Mouse (Mus musculus) forebrain, embryonic 11.5 days (tissue): ENCODE results near the gene Coro1c. TPM values are rescaled to one million over a fixed set of nuclear protein-coding genes. Genes with fewer than 3 reads are reported as not detected.

Experiments used
- ATAC-seq: fragments of 200-750 bp; cut with Nextera tagmentation; replicated peaks from 2 replicates; pipeline ENCODE4 v1.8.0; 2017; ENCODE audit warnings: moderate TSS enrichment; ENCODE audit not compliant: low FRiP score
- DNase-seq: peaks from one replicate; pipeline ENCODE4 v3.0.0-alpha.2; 2017; ENCODE audit warnings: low spot score
- H3K27ac ChIP-seq: fragments of 300-500 bp; sonication (generic); 2 replicates; pipeline ENCODE4 v1.5.1; 2014; ENCODE audit warnings: low read depth, low read length
- H3K27me3 ChIP-seq: fragments of 300-500 bp; sonication (generic); 2 replicates; pipeline ENCODE4 v1.6.1; 2014; ENCODE audit warnings: mild to moderate bottlenecking, low read length, mixed read lengths; ENCODE audit not compliant: control insufficient read depth, insufficient read depth
- H3K36me3 ChIP-seq: fragments of 300-500 bp; sonication (generic); 2 replicates; pipeline ENCODE4 v1.6.1; 2014; ENCODE audit warnings: mild to moderate bottlenecking, low read length, moderate library complexity, mixed read lengths; ENCODE audit not compliant: control insufficient read depth, insufficient read depth
- H3K4me1 ChIP-seq: fragments of 300-500 bp; sonication (generic); replicated peaks from 2 replicates; pipeline ENCODE4 v1.6.1; 2014; ENCODE audit warnings: low read length, mixed read lengths; ENCODE audit not compliant: control insufficient read depth, insufficient read depth
- H3K4me2 ChIP-seq: fragments of 300-500 bp; sonication (generic); 2 replicates; pipeline ENCODE4 v1.6.1; 2014; ENCODE audit warnings: low read depth, mild to moderate bottlenecking, low read length, moderate library complexity, mixed read lengths; ENCODE audit not compliant: severe bottlenecking
- H3K4me3 ChIP-seq: fragments of 300-500 bp; sonication (generic); 2 replicates; pipeline ENCODE4 v1.5.1; 2014; ENCODE audit warnings: low read depth, low read length
- H3K9ac ChIP-seq: fragments of 300-500 bp; sonication (generic); 2 replicates; pipeline ENCODE4 v1.6.1; 2014; ENCODE audit warnings: low read length
- H3K9me3 ChIP-seq: fragments of 300-500 bp; sonication (generic); 2 replicates; pipeline ENCODE4 v1.6.1; 2016; ENCODE audit warnings: low read length, mixed read lengths; ENCODE audit not compliant: control insufficient read depth
- WGBS: fragments of 180-500 bp; shearing (Covaris S2); extraction: QIAGEN DNeasy Blood & Tissue Kit; methylation state at CpG from one replicate; pipeline ENCODE4 v1.1.7; 2014; 5-methylcytosine and 5-hydroxymethylcytosine counted together
- polyA plus RNA-seq: library from polyadenylated mRNA; unstranded; fragments of >200 nt; fragmentation: Nextera tagmentation; extraction: Ambion mirVana; gene quantifications from 2 replicates; pipeline ENCODE4 v1.2.1, GENCODE M21; 2014

The Coro1c gene
- polyA plus RNA-seq, 1 experiment from 2014 or later = 231 TPM

DNA sequence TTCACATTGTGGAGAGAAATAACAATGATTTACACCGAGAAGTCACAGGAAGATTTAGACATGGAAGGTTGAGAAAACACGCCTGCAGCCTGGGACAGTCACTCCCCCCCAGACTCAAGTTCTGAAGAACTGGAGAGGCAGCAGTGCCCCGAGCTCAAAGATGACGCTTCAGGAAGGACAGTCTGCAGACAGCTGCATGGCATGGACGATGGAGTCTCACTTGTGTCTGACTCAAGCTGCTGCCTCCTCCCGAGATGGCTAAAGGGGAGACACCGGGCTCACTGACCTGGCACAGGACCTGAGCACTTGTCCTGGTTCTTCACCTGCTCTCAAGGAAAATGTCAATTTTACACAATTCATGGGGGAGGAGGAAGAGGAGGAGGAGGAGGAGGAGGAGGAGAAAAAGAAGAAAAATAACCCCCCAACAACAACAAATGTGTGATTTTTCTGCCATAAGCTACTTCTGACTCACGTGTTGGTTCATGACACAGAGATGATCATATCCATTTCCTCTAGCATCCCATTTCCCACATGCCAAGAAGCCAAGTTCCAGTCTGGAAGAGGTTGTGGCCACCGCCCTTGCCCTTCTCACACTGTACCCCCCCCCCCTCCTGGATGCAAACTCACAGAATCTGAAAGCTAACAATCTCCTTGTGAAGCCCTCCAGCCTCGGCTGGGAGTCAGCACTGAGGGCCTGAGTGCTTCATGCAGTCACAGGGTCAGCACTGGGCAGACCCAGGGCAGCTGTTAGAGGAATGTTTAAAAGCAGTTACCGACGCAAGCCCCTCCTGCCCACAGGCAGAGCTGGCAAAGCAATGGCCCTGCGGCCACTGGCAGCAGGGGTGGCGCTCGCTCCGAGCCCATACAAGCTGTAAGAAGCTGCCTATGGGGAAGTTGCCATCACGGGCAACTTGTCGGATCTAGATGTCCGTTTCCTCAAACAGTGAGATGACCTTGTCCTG lies 34.2 kb downstream of the Coro1c start:
- Histone ChIP-seq H3K27ac (peak overlapping the region; percentile 99), H3K27me3 (no peaks in the 10 kb centered on the region), H3K4me1 (peaks cover 48% of the 10 kb centered on the region), H3K4me3 (no peak overlapping the region), H3K9ac (peak overlapping the region; percentile 48), H3K4me2 (no peak overlapping the region), H3K9me3 (no peaks in the 10 kb centered on the region), H3K36me3 (peaks cover 3% of the 10 kb centered on the region; the same call in 1 of the 2 replicates)
- DNase-seq (no peak), ATAC-seq (no peak)
- WGBS = 62% methylated on average over 19 of the region's 19 CpGs

- no peaks in the 10 kb centered on the region for H3K9me3 ChIP-seq
- peak overlapping the region; percentile 36; the same call in 1 of the 2 replicates for H3K4me2 ChIP-seq
- peak overlapping the region; percentile 48 for H3K9ac ChIP-seq
- peaks cover 48% of the 10 kb centered on the region for H3K4me1 ChIP-seq
- peak; percentile 83 for ATAC-seq
- H3K4me3 ChIP-seq = 0 out of 2 replicates have a peak overlapping the region, but pooled peaks have one; percentile 6
- DNase-seq = peak; percentile 92
- H3K27ac ChIP-seq = peak overlapping the region; percentile 99
- no peaks in the 10 kb centered on the region for H3K27me3 ChIP-seq
- WGBS = 4% methylated on average over 13 of the region's 15 CpGs
- H3K36me3 ChIP-seq = peaks cover 3% of the 10 kb centered on the region; the same call in 1 of the 2 replicates
Observed at GRCm38 (mm10) chr5:113872936-113873912, 35.3 kb downstream of the Coro1c start.

DNA sequence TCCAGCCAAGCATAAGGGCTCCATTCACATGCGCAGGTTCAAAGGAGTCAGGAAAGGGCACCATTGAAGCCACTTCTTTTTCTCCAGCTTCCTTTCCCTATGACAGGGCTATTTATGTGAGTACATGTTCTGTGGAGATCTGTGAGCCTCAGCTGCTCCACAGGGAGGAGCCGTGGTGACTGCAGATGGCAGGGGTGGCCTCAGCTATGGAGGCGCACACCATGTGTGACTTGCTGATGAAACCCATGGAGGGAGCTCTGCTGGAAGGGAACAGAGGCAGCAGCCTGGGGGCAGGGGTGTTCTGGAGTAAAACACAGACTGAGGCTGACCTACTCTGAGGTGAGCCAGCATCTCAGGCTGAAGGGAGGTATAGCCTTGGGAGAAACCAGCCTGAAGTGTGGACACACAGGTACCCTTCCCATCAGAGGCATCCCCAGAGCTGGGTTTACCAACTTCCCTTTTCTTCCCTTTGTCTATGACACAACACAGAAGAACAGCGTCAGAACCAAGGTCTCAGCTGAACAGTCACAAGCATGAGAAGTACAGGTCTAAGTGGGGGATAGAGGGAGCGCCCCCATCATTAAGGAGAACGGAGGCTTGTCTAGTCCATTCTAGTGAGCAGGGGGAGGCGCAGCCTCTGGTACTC lies 36.5 kb downstream of the Coro1c start:
- H3K27ac ChIP-seq = peak overlapping the region; percentile 99
- WGBS = 80% methylated on average over 7 of the region's 7 CpGs
- H3K36me3 ChIP-seq = peaks cover 3% of the 10 kb centered on the region; the same call in 1 of the 2 replicates
- no peaks in the 10 kb centered on the region for H3K9me3 ChIP-seq
- H3K4me2 ChIP-seq = no peak overlapping the region
- ATAC-seq (no peak), DNase-seq (no peak)
- peaks cover 48% of the 10 kb centered on the region for H3K4me1 ChIP-seq
- no peaks in the 10 kb centered on the region for H3K27me3 ChIP-seq
- H3K4me3 ChIP-seq = no peak overlapping the region
- peak overlapping the region; percentile 10; the same call in 1 of the 2 replicates for H3K9ac ChIP-seq

DNA sequence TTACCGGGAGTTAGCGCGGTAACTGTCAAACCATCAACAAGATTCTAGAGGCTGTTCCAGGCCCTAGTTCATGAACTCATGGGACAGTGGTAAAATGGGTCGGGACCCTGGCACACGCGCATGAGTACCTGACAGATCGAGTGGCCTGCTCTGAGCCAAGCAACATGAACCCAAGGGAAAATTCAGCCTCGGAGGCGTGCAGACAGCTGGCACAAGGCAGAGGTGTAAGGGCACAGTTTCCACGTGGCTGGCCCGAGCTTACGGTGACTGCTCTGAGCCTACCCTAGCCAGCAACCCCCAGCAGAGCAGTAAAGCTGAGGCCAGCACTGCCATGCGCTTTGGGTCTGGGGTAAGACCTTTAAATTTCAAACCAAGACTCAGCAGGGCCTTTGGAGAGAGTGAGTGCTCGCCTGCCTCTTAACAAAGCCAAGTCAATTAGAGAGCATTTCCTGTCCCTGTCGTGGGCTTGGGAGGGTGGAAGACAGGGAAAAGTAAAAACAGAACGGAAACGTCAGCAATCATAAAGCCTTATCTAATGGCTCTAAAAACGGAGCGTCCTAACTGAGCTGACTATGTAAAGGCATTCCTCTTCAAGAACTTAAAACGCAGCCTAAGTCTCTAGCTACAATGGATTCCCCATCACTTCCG lies 38.0 kb downstream of the Coro1c start:
- H3K4me1 ChIP-seq = peaks cover 48% of the 10 kb centered on the region
- ATAC-seq (no peak), DNase-seq (no peak)
- no peak overlapping the region for H3K4me3 ChIP-seq
- H3K9me3 ChIP-seq = no peaks in the 10 kb centered on the region
- H3K36me3 ChIP-seq = peaks cover under 1% of the 10 kb centered on the region; the same call in 1 of the 2 replicates
- 43% methylated on average over 21 of the region's 21 CpGs for WGBS
- peak overlapping the region; percentile 48 for H3K27ac ChIP-seq
- 0 out of 2 replicates have a peak overlapping the region, but pooled peaks have one; percentile 27 for H3K9ac ChIP-seq
- H3K27me3 ChIP-seq = no peaks in the 10 kb centered on the region
- no peak overlapping the region for H3K4me2 ChIP-seq

DNA sequence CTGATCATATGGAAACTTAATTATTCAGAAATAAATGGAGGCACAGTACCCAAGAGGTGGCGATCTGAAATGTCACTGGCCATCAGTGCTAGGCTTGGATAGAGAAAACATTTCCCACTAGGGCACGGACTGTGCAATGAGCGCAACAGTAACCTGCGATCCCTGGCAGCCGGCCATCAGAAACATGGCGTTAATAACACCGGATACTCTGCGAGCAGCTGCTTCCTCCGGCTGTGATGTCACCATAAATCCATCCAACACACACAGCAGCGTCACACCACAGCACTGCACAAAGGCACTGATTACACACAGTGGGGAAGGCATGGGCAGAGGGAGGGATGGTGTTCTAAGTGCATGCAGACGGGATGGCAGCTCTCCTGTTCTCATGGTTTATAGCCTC lies 39.4 kb downstream of the Coro1c start:
- peak overlapping the region; percentile 4; the same call in 1 of the 2 replicates for H3K27ac ChIP-seq
- no peak overlapping the region for H3K4me3 ChIP-seq
- DNase-seq (no peak), ATAC-seq (no peak)
- peaks cover 40% of the 10 kb centered on the region for H3K4me1 ChIP-seq
- H3K9ac ChIP-seq = no peak overlapping the region
- H3K36me3 ChIP-seq = no peaks in the 10 kb centered on the region
- no peaks in the 10 kb centered on the region for H3K9me3 ChIP-seq
- no peak overlapping the region for H3K4me2 ChIP-seq
- WGBS = 76% methylated on average over 11 of the region's 11 CpGs
- H3K27me3 ChIP-seq = no peaks in the 10 kb centered on the region

DNA sequence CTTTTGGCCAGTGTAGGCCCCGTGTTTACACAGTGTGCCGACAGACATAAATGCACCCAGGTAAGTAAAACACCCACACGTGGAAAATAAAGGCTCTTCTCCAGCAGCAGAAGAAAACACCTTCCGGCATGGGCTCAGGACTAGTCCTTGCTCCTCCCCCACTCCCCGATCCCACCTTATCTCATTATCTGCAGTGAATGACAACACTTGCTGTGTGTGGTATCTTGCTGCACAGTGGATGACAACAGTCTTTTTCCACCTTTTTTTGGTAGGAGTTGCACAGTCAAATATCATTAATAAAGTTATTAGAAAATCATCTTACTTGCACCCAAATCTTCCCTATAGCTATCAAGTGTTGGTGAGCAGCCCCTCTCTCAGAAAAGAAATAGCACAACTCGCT lies 43.6 kb downstream of the Coro1c start:
- H3K27ac ChIP-seq = no peak overlapping the region
- no peak for DNase-seq
- peaks cover 4% of the 10 kb centered on the region; the same call in 1 of the 2 replicates for H3K4me1 ChIP-seq
- no peaks in the 10 kb centered on the region for H3K36me3 ChIP-seq
- no peak overlapping the region for H3K9ac ChIP-seq
- H3K4me3 ChIP-seq = no peak overlapping the region
- no peak overlapping the region for H3K4me2 ChIP-seq
- WGBS = 88% methylated on average over 6 of the region's 6 CpGs
- H3K27me3 ChIP-seq = no peaks in the 10 kb centered on the region
- H3K9me3 ChIP-seq = no peaks in the 10 kb centered on the region
- ATAC-seq = no peak

DNA sequence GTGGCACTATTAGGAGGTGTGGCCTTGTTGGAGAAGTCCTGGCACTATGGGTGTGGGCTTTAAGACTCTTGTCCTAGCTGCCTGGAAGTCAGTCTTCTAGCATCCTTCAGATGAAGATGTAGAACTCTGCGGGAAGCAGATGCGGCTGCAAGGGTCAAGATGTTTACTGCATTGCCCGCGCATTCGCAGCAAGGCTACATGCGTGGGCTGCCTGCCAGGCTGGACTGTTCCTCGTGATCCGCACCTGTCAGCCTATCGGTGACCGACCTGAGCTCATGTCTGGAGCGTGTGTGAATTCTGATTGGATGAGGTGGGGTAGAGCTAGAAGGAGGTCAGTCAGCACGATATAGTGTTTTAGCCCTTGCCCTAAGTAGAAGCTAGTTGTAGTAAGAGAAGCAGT lies 44.6 kb downstream of the Coro1c start:
- Histone ChIP-seq H3K4me1 (no peaks in the 10 kb centered on the region; the same call in 1 of the 2 replicates), H3K4me3 (no peak overlapping the region), H3K27ac (peak overlapping the region; percentile 1; the same call in 1 of the 2 replicates), H3K9me3 (no peaks in the 10 kb centered on the region), H3K4me2 (no peak overlapping the region), H3K27me3 (no peaks in the 10 kb centered on the region), H3K9ac (no peak overlapping the region), H3K36me3 (no peaks in the 10 kb centered on the region)
- WGBS = 97% methylated on average over 12 of the region's 12 CpGs
- ATAC-seq = no peak
- DNase-seq = no peak
